ENCODE assay signal across 23 mouse cellular contexts in the genomic region with DNA sequence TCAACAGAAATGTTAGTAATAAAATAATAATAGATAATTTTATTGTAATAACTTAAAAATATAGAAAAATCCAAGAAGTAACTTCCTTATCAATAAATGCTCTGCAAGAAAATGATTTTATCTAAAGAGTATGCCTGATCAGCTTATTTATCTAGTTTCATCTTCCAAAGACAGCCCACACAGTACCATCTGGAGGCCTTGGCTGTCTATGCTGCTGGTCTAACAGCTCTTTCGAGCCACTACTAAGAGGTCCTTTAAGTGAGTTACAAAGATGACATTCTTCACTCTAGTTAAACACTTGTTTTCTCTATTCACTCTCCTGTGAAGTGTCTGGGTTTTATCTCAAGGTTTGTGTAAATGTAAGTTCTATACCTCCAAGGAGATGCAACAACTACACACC.
"Had no signal": no experiment of that assay in that cellular context is flagged by ENCODE, and none has a peak within 500 bp of the region (broad histone marks: within the 10 kb centered on the region; RNA-seq: fewer than 3 reads in every experiment).

No protein-coding gene starts in this region.

- H3K27ac ChIP-seq: gastrocnemius, adult 2 months; heart, embryonic 10.5 days; hindbrain, embryonic 10.5 days; hindbrain, embryonic 12.5 days; hindbrain, embryonic 14.5 days; intestine, embryonic 15.5 days; kidney, embryonic 15.5 days; kidney, postnatal 0 days; limb, embryonic 13.5 days; limb, embryonic 15.5 days; liver, embryonic 12.5 days; liver, embryonic 14.5 days had no signal

- H3K4me3 ChIP-seq: gastrocnemius, adult 2 months; heart, embryonic 10.5 days; heart, embryonic 12.5 days; hindbrain, embryonic 10.5 days; hindbrain, embryonic 12.5 days; intestine, embryonic 15.5 days; kidney, embryonic 15.5 days; limb, embryonic 13.5 days; limb, embryonic 15.5 days; liver, embryonic 12.5 days had no signal

- DNase-seq: gastrocnemius, adult 2 months; gastrocnemius, postnatal 10 days; gastrocnemius, postnatal 25 days; heart, adult 18-20 months; heart, postnatal 10 days; heart, postnatal 4 days; kidney, adult 18-20 months; kidney, adult 9 months; kidney, postnatal 14 days; kidney, postnatal 36 days; left cerebral cortex, postnatal 4 days had no signal
